Mouse (Mus musculus) layer of hippocampus, adult 2 months (tissue): ENCODE measurements around the gene Fry. TPM values are rescaled to one million over a fixed set of nuclear protein-coding genes. Genes with fewer than 3 reads are reported as not detected.

Experiments used
- DNase-seq, 2 experiments: peaks; one replicate each; pipeline ENCODE4 v3.0.0; 2022; ENCODE audit warnings: low spot score in 2 of 2
- H3K27ac ChIP-seq: fragments of 200-600 bp; 2 replicates; pipeline ENCODE4 v1.8.1; 2022
- H3K4me3 ChIP-seq: fragments of 200-600 bp; 2 replicates; pipeline ENCODE4 v1.8.1; 2022; ENCODE audit warnings: mild to moderate bottlenecking
- CTCF ChIP-seq: fragments of 200-600 bp; conservative IDR thresholded peaks from 2 replicates; pipeline ENCODE4 v1.8.1; 2022; ENCODE audit warnings: antibody characterized with exemption, mild to moderate bottlenecking, moderate library complexity
- total RNA-seq, 2 experiments: library from RNA; stranded (reverse); gene quantifications; 2 replicates each; pipeline ENCODE4 v1.2.3; 2021

Gene Fry
- total RNA-seq, 2 experiments from 2014 or later = 215 to 246 TPM

DNA sequence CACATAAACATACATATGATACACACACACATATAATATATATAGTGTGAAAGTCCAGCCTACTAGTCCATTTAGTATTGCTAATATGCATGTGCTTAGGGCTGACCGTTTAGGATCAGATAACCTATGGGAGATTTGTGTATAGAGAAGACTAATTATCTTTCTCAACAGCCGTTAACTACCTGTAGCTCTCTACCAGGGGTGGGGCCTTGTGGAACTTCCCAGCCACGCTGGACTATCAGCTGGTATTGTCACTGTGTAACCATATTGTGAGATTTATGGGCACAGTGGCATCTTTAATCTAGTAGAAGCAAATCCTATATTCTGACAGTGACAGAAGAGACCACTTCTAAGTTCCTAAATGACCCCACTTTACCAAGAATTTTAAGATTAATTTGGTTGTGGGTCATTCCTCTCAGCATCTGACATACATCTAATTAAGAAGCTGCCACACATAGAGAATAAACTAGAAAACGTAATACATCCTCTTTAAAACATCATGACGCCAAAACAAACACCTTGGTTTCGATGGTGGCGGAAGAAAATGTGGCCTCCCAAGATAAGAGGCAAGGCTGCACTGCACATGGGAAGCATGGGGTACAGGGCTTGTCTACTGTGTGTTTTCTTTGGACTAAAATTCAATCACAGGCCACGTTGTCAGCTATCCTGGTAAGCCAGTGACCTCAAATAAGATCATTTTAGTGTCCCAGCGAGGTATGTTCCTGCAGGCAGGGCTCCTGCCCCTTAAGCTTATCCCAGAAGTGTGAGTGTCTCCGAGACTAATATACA lies 271.3 kb downstream of the Fry start:
- H3K4me3 ChIP-seq = no peak overlapping the region
- no peak for DNase-seq
- TF ChIP-seq CTCF = no peak
- H3K27ac ChIP-seq = peak overlapping the region; percentile 49; the same call in 1 of the 2 replicates

DNA sequence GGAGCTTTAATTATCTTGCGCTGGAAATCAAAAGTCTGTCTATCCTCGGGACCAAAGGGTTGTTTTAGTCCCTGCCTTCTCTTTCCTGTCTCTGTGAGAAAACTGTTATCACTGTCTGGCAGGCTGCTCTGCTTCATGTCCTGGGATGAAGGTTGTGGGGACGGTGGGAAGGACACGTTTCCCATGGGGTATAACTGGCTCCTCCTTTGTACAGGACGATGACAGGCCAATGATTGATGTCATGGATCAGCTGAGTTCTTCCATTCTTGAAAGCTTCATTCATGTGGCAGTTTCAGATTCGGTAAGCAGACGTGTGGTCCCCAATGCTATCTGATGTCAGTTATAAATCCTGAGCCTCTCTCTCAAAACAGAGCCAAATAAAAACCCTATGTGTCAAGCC lies 272.0 kb downstream of the Fry start:
- no peak overlapping the region for H3K4me3 ChIP-seq
- no peak for TF ChIP-seq CTCF
- no peak for DNase-seq
- H3K27ac ChIP-seq = peak overlapping the region; percentile 25; the same call in 1 of the 2 replicates

DNA sequence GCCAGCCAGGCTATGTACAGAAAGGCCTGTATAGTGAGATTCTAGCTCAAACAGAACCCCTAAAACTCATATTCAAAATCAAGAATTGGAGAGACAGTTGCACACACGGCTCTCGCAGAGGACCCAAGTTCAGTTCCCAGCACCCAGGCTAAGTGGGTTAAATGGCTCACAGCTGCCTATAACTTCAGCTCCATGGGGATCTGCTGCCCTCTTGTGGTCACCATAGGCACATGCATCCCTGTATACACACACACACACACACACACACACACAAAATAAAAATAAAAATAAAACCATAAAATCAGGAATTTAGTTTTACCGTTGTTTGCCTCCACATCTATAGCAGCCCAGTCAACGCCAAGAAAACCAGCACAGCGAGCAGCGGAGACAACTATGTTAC lies 276.2 kb downstream of the Fry start:
- no peak overlapping the region for H3K27ac ChIP-seq
- no peak overlapping the region for H3K4me3 ChIP-seq
- TF ChIP-seq CTCF = peak; percentile 57
- DNase-seq = no peak

DNA sequence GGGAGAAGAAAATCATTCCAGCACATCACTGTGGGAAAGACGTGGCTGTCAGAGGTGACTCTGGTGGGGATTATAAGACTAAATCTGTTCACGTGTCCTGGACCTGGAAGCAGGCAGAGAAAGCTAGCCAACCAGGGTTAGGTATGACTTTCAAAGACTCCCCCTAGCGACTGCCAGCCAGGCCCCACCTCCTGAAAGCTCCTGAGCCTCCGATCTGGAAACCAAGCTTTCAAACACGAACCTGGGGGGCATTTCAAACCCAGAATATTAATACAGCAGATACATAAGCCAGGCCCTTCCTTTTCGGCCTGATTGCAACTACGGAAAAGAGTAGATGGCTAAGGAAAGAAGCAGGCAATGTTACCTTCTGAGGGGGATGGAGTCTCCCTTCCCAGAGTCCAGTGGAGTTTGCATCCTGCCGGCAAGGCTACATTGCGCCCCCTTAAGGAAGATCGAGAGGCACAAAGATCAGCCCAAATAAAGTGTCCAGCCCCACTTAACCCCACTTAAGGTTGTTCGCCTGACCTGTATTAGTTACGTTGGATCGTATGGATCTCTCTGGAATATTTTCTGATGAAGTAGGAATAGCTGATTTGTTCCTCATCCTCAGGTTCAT lies 284.5 kb downstream of the Fry start:
- TF ChIP-seq CTCF = peak; percentile 52
- no peak overlapping the region for H3K4me3 ChIP-seq
- DNase-seq = no peak
- no peak overlapping the region for H3K27ac ChIP-seq

DNA sequence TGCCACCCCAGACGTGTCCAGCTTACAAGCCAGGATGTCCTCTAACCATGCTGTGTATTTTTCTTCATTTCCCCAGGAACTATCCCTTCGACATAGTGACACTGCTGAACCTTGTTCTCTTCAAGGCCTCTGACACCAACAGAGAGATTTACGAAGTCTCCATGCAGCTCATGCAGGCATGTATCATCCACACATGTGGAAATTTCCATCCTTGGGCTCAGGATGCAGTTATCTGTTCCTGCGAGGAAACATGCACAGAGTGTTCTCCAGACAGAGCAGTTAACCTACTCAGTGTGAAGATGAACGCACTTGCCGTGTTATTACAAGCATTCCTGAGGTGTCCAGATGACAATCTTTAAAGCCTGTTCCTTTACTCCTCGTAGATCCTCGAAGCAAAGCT lies 286.4 kb downstream of the Fry start:
- no peak overlapping the region for H3K4me3 ChIP-seq
- H3K27ac ChIP-seq = peak overlapping the region; percentile 29; the same call in 1 of the 2 replicates
- no peak for DNase-seq
- TF ChIP-seq CTCF = no peak

DNA sequence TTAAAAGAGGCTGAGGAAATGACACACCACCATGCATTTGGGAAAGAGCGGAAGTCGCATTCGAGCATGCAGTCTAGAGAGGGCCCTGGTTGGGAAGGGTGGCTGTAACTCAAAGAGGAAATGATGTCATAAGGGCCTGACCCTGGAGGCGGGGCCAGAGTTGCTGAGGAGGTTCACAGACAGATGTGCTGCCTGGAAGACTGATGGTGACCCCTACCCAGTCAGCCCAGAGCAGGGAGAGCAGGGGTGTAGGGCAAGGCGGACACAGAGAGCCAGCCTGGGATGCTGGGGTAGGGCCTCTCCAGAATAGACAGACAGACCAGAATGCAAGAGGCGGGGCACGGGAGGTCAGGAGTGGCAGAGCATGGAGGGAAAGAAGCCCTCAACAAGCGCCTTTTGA lies 290.5 kb downstream of the Fry start:
- peak overlapping the region; percentile 53; the same call in 1 of the 2 replicates for H3K27ac ChIP-seq

DNA sequence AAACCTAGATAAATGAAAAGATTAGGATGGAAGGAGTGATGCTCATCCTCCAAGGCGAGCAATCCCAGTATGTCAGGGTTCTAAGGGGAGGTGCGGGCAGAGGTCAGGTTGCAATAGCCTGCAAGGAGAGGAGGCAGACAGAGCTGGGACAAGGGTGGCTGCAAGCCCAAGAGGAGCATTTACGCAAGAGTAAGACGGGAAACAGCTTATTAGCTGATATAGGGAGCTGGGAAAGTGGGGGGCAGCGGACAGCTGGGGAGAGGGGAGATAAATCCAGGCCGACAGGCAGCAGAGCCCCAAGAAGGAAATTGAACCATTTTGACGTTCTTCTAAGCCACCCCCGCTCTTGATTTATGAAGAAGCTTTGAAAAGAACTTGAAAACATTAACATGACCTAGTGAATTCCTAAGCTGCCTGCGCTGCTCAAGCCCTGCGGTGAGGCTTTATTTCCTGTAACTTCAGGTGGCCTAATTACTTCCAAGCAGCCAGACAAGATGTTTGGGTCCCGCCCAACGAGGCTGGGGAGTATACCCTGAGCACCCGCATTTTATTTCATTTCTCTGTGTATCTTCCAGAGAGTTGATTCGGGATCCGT lies 291.1 kb downstream of the Fry start:
- no peak for TF ChIP-seq CTCF
- no peak overlapping the region for H3K4me3 ChIP-seq
- H3K27ac ChIP-seq = peak overlapping the region; percentile 53; the same call in 1 of the 2 replicates
- no peak for DNase-seq

More for the DNA sequence above, 290.5 kb downstream of the Fry start:
- TF ChIP-seq CTCF = no peak
- H3K4me3 ChIP-seq = no peak overlapping the region
- DNase-seq = no peak

DNA sequence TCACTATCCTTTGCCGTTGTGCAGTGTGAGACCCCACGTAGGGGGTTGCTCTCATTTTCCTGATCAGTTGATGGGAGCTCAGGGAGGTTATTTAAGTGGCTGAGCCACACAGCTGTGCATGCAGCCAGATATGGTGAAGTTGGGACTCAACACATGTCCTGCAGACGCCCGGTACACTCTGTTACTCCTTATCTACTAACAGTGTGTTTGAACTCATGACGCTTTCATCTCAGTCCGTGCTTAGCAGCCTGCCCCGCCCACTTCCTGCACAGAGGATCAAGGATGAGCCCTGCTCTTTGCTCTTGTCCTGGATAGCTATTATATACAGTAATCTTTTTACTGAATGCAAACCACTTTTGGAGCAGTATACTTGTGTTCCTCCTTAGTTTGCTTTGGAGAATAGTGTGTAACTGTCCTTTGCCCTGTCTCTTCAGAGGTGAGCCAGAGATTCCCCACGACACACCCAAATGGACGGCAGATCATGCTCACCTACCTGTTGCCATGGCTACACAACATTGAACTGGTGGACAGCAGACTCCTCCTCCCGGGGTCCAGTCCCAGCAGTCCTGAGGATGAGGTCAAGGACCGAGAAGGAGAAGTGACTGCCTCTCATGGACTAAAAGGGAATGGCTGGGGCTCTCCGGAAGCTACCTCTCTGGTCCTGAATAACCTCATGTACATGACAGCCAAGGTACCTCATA lies 294.5 kb downstream of the Fry start:
- DNase-seq = no peak
- Histone ChIP-seq H3K27ac (no peak overlapping the region), H3K4me3 (no peak overlapping the region)
- no peak for TF ChIP-seq CTCF

DNA sequence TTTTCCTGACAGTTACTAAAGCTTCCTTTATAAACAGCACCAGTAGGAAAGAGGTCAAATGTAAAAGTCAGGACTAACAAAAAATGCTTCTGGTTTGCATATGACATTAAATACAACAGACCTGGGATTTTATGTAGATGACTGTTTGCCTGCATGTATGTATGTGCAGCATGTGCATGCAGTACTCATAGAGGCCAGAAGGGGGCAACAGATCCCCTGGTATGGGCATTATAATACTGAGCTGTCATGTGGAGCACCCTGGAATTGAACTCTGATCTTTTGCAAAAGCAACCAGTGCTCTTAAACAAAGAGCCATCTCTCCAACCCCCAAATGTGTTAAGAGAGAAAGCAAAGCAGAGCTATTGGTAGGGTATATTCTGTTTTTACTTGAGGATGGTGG lies 296.4 kb downstream of the Fry start:
- Histone ChIP-seq H3K27ac (no peak overlapping the region), H3K4me3 (no peak overlapping the region)
- peak; percentile 60 for TF ChIP-seq CTCF
- no peak for DNase-seq

DNA sequence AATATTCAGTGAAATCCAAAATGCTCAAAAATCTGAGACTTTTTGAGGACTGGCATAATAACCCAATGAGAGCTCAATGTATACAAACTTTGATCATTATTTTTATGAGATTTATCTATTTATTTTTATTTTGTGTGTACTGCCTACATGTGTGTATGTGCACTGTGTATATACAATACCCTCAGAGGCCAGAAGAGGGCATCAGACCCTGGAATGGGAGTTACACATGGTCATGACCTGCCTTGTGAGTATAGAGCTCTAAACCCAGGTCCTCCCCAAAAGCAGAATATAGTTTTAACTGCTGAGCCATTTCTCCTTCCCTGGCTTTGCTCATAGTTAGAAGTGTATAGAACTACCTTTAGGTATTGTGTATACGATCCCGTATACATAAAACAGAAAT lies 298.8 kb downstream of the Fry start:
- DNase-seq = no peak
- TF ChIP-seq CTCF = peak; percentile 53
- Histone ChIP-seq H3K27ac (no peak overlapping the region), H3K4me3 (no peak overlapping the region)

DNA sequence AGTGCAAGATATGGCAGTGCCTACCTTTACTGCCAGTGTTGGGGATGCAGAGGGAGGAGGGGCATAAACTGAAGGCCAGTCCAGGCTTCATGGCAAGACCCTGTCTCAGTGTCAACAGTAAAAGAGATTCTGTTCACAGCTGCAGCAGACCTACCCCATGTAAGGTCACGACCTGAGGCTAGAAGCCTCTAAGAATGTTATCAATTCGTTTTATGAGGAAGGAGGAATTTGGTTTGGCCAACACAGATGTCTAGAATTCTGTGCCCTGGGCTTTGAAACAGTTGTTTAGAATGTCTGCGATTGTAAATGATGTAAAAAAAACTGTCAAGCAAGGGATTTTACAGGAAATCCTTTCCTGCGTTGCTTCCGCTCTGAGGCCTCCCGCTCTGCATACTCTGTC lies 299.6 kb downstream of the Fry start:
- no peak overlapping the region for H3K4me3 ChIP-seq
- DNase-seq = no peak
- no peak overlapping the region for H3K27ac ChIP-seq
- no peak for TF ChIP-seq CTCF

DNA sequence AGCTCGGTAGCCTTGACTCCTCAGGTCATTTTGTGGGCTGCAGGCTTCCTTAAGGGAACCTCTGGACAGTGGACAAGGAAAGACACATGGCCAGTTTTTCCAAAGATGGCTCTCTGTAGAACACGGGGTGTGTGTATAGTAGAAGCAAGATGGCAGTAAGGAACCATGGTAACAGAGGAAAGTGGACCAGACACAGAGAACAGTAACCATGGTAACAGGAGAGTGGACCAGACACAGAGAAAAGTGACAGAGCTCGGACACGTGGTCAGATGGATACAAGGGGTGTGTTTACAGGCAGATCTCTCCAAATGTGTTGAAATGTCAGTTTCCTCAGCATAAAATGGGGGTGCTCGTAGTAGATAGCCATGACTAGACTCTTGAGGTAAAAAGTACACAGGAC lies 306.6 kb downstream of the Fry start:
- TF ChIP-seq CTCF = no peak
- Histone ChIP-seq H3K27ac (no peak overlapping the region), H3K4me3 (no peak overlapping the region)
- DNase-seq = no peak

DNA sequence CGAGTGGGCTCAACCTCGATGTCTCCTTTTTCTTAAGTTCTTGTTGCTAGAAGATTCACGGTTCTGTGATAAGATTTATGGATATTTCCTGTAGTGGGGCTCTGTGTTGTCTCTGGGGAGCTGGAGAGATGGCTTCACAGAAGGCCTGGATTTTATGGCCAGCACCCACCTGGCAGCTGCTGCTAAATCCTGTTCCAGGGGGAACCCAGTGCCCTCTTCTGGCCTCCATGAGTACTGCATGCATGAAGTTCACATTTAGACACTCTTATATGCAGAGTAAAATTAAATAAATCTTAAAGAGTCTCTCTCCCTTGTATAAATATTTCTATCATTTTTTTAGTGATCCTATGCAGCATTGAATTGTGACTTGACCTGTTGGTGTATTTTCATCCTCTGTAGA lies 308.1 kb downstream of the Fry start:
- Histone ChIP-seq H3K4me3 (no peak overlapping the region), H3K27ac (no peak overlapping the region)
- DNase-seq = peak; percentile 26 to 57
- TF ChIP-seq CTCF = peak; percentile 85
